Mouse (Mus musculus): ENCODE data around the gene B2m.

DNA sequence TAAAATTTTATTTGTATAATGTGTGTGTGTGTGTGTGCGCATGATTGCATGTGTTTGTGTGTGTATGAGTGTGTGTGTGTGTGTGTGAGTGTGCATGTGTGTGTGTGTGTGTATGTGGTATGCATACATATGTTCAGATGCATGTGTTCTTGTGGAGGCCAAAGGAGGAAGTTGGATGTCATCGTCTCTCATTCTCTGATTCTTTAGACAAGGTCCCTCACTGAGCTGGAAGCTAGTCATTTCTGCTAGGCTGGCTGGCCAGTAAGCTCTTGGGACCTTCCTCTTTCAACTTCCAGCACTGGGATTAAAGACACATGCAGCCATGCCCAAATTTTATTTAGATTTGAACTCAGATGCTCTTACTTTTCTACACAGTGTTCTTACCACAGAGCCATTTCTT lies 15.4 kb upstream of the B2m start:
- TF ChIP-seq CTCF (IDR thresholded peaks at IDR 0.05; ENCODE audit: low read depth, low read length) (no peak), GATA1 (IDR thresholded peaks at IDR 0.05; ENCODE audit: borderline replicate concordance, low read length) (no peak), POLR2AphosphoS5 (IDR thresholded peaks at IDR 0.05; ENCODE audit: insufficient replicate concordance, low read depth, low read length) (no peak), TAL1 (conservative IDR thresholded peaks at IDR 0.05; ENCODE audit: low read depth, low read length) (no peak), GATA2 (IDR thresholded peaks at IDR 0.05; ENCODE audit: borderline replicate concordance, low read depth, low read length) (no peak)

Data from G1E (cell line).